Mouse (Mus musculus) MEL (cell line): Measurements from ENCODE around the gene Prep. TPM values are rescaled to one million over a fixed set of nuclear protein-coding genes. Genes with fewer than 3 reads are reported as not detected.

Experiments
- DNase-seq: peaks from one replicate; pipeline ENCODE4 v3.0.0; 2011; ENCODE audit warnings: low read depth, low spot score
- H3K27ac ChIP-seq: 2 replicates; pipeline ENCODE4 v1.5.1; 2012; ENCODE audit warnings: low read depth, mild to moderate bottlenecking, control low read depth, low read length, moderate library complexity; ENCODE audit not compliant: control insufficient read depth
- H3K27me3 ChIP-seq, 2 experiments: fragments of 150-350 bp in 1 of 2; sonication (generic) in 1 of 2; 2 replicates each; pipeline ENCODE4 v1.6.1; 2012; ENCODE audit warnings: low read length in 2 of 2, mild to moderate bottlenecking in 2 of 2, improper control_type of control experiment in 1 of 2, moderate library complexity in 1 of 2; ENCODE audit not compliant: insufficient read depth in 2 of 2, control insufficient read depth in 1 of 2
- H3K36me3 ChIP-seq, 2 experiments: 2 replicates each; pipeline ENCODE4 v1.6.1; 2012 to 2014; ENCODE audit warnings: low read length in 2 of 2, improper control_type of control experiment in 1 of 2, inconsistent platforms in 1 of 2, mild to moderate bottlenecking in 1 of 2; ENCODE audit not compliant: insufficient read depth in 2 of 2, control insufficient read depth in 1 of 2
- H3K4me1 ChIP-seq, 2 experiments: fragments of 150-350 bp in 1 of 2; sonication (generic) in 1 of 2; 2 replicates each; pipeline ENCODE4 v1.6.1; 2012; ENCODE audit warnings: low read length in 2 of 2, improper control_type of control experiment in 1 of 2, mild to moderate bottlenecking in 1 of 2; ENCODE audit not compliant: insufficient read depth in 2 of 2, control insufficient read depth in 1 of 2
- H3K4me3 ChIP-seq, 2 experiments: fragments of 150-350 bp in 1 of 2; sonication (generic) in 1 of 2; 2 replicates each; pipeline ENCODE4 v1.5.1; 2012; ENCODE audit warnings: low read depth in 2 of 2, low read length in 2 of 2, mild to moderate bottlenecking in 2 of 2, moderate library complexity in 2 of 2, control low read depth in 1 of 2, improper control_type of control experiment in 1 of 2; ENCODE audit not compliant: control insufficient read depth in 1 of 2, insufficient read depth in 1 of 2
- H3K79me2 ChIP-seq: 2 replicates; pipeline ENCODE4 v1.6.1; 2012; ENCODE audit warnings: mild to moderate bottlenecking, low read length, moderate library complexity; ENCODE audit not compliant: control insufficient read depth, poor library complexity, insufficient read depth
- H3K9ac ChIP-seq: 2 replicates; pipeline ENCODE4 v1.6.1; 2012; ENCODE audit warnings: low read depth, mild to moderate bottlenecking, control low read depth, low read length, moderate library complexity; ENCODE audit not compliant: control insufficient read depth, poor library complexity, severe bottlenecking
- H3K9me3 ChIP-seq: fragments of 150-350 bp; sonication (generic); replicated peaks from 2 replicates; pipeline ENCODE4 v1.6.1; 2012; ENCODE audit warnings: mild to moderate bottlenecking, low read length, improper control_type of control experiment, moderate library complexity; ENCODE audit not compliant: insufficient read depth
- BHLHE40 ChIP-seq: IDR thresholded peaks from 2 replicates; pipeline ENCODE4 v1.6.1; 2012; ENCODE audit warnings: low read depth, mild to moderate bottlenecking, inconsistent platforms, low read length, improper control_type of control experiment, borderline replicate concordance
- CHD1 ChIP-seq: IDR thresholded peaks from 2 replicates; pipeline ENCODE4 v1.6.1; 2012; ENCODE audit warnings: low read depth, mild to moderate bottlenecking, inconsistent platforms, low read length, improper control_type of control experiment
- CHD2 ChIP-seq: IDR thresholded peaks from 2 replicates; pipeline ENCODE4 v1.6.1; 2011; ENCODE audit warnings: low read length, improper control_type of control experiment
- EP300 ChIP-seq, 2 experiments: IDR thresholded peaks; 2 replicates each; pipeline ENCODE4 v1.6.1; 2011; ENCODE audit warnings: improper control_type of control experiment in 2 of 2, low read length in 2 of 2, low read depth in 1 of 2, mild to moderate bottlenecking in 1 of 2
- HCFC1 ChIP-seq: IDR thresholded peaks from 2 replicates; pipeline ENCODE4 v1.6.1; 2012; ENCODE audit warnings: low read depth, mild to moderate bottlenecking, inconsistent platforms, low read length, improper control_type of control experiment, moderate library complexity
- JUND ChIP-seq: IDR thresholded peaks from 2 replicates; pipeline ENCODE4 v1.6.1; 2011; ENCODE audit warnings: low read depth, mild to moderate bottlenecking, improper control_type of control experiment, low read length
- MEF2A ChIP-seq: IDR thresholded peaks from 2 replicates; pipeline ENCODE4 v1.6.1; 2014; ENCODE audit warnings: low read depth, mild to moderate bottlenecking, inconsistent platforms, low read length, improper control_type of control experiment; ENCODE audit not compliant: poor library complexity, insufficient replicate concordance, severe bottlenecking; ENCODE audit errors: extremely low read depth
- MYC ChIP-seq: IDR thresholded peaks from 2 replicates; pipeline ENCODE4 v1.6.1; 2011; ENCODE audit warnings: low read depth, mild to moderate bottlenecking, low read length, improper control_type of control experiment, moderate library complexity
- NELFE ChIP-seq: IDR thresholded peaks from 2 replicates; pipeline ENCODE4 v1.6.1; 2011; ENCODE audit warnings: low read depth, low read length, improper control_type of control experiment
- NRF1 ChIP-seq: IDR thresholded peaks from 2 replicates; pipeline ENCODE4 v1.6.1; 2014; ENCODE audit warnings: low read depth, mild to moderate bottlenecking, inconsistent platforms, low read length, improper control_type of control experiment, moderate library complexity; ENCODE audit not compliant: poor library complexity, insufficient read depth, severe bottlenecking
- RCOR1 ChIP-seq: IDR thresholded peaks from 2 replicates; pipeline ENCODE4 v1.6.1; 2012; ENCODE audit warnings: low read depth, mild to moderate bottlenecking, inconsistent platforms, low read length, improper control_type of control experiment
- SMC3 ChIP-seq: IDR thresholded peaks from 2 replicates; pipeline ENCODE4 v1.6.1; 2011; ENCODE audit warnings: low read depth, low read length, improper control_type of control experiment
- TAL1 ChIP-seq: IDR thresholded peaks from 2 replicates; pipeline ENCODE4 v1.6.1; 2012; ENCODE audit warnings: mild to moderate bottlenecking, inconsistent platforms, low read length, moderate library complexity, mixed read lengths
- TBP ChIP-seq: IDR thresholded peaks from 2 replicates; pipeline ENCODE4 v1.8.0; 2011; ENCODE audit warnings: low read depth, low read length, improper control_type of control experiment
- TCF12 ChIP-seq: IDR thresholded peaks from 2 replicates; pipeline ENCODE4 v1.6.1; 2014; ENCODE audit warnings: low read depth, mild to moderate bottlenecking, inconsistent platforms, low read length, improper control_type of control experiment, moderate library complexity
- USF2 ChIP-seq, 2 experiments: IDR thresholded peaks; 2 replicates each; pipeline ENCODE4 v1.6.1; 2011 to 2012; ENCODE audit warnings: improper control_type of control experiment in 2 of 2, low read length in 2 of 2, borderline replicate concordance in 1 of 2, inconsistent platforms in 1 of 2, low read depth in 1 of 2, mild to moderate bottlenecking in 1 of 2; ENCODE audit not compliant: insufficient read depth in 1 of 2
- ZC3H11A ChIP-seq: IDR thresholded peaks from 2 replicates; pipeline ENCODE4 v1.6.1; 2012; ENCODE audit warnings: low read depth, mild to moderate bottlenecking, inconsistent platforms, low read length, improper control_type of control experiment
- polyA plus RNA-seq, 2 experiments: library from polyadenylated mRNA; stranded (reverse) in 1 of 2; unstranded in 1 of 2; fragments of >175 nt in 1 of 2; fragments of >200 nt in 1 of 2; gene quantifications; 2 replicates each; pipeline versions ENCODE4 v1.2.1 to v1.2.4; 2012; ENCODE audit warnings: low replicate concordance in 2 of 2, low read depth in 1 of 2; ENCODE audit not compliant: insufficient read length in 2 of 2, insufficient read depth in 1 of 2, missing spikeins in 1 of 2
- total RNA-seq: library from RNA; depleted of rRNA; stranded (reverse); fragments of 300-350 nt; gene quantifications from 2 replicates; pipeline ENCODE4 v1.2.3, GENCODE M21; 2012

Prep gene
- total and polyA plus RNA-seq, 3 experiments, result 12.0 to 24.4 TPM; not detected in 1

DNA sequence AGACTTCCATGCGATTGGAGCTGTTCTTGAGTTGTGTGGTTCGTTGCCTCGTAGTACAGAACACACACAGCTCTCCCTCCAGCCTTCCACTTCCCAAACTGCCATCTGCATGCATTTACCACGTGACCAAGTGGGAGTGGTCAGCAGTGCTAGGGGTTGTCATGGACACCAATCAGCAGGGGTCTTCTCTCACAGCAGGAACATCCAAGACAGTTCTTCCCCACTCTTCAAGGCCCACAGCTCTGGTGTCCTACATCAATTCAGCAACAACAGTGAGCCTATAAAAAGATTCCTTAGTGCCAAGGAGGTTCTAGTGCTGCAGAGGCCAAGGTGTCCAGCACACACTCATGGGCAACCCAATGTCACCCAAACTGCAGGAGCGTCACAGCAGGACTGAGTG is 84.1 kb downstream of the Prep start:
- Histone ChIP-seq H3K27me3 (no peaks in the 10 kb centered on the region), H3K4me3 (no peak overlapping the region), H3K9ac (no peak overlapping the region), H3K9me3 (no peaks in the 10 kb centered on the region), H3K79me2 (no peaks in the 10 kb centered on the region), H3K27ac (no peak overlapping the region), H3K36me3 (peaks cover 2 to 8% of the 10 kb centered on the region in 2 experiments), H3K4me1 (no peaks in the 10 kb centered on the region)
- TF ChIP-seq CHD2 (no peak), NRF1 (no peak), CHD1 (no peak), BHLHE40 (no peak), JUND (no peak), RCOR1 (no peak), MYC (no peak), USF2 (IDR thresholded peaks at IDR 0.05; ENCODE audit: borderline replicate concordance in 1 of 2, insufficient read depth in 1 of 2, low read depth in 1 of 2, low read length in 2 of 2) (no peak), MEF2A (no peak), TBP (no peak), TAL1 (no peak), SMC3 (no peak), NELFE (no peak), EP300 (IDR thresholded peaks at IDR 0.05; ENCODE audit: low read depth in 1 of 2, low read length in 2 of 2) (no peak), HCFC1 (no peak)
- DNase-seq, result no peak

DNA sequence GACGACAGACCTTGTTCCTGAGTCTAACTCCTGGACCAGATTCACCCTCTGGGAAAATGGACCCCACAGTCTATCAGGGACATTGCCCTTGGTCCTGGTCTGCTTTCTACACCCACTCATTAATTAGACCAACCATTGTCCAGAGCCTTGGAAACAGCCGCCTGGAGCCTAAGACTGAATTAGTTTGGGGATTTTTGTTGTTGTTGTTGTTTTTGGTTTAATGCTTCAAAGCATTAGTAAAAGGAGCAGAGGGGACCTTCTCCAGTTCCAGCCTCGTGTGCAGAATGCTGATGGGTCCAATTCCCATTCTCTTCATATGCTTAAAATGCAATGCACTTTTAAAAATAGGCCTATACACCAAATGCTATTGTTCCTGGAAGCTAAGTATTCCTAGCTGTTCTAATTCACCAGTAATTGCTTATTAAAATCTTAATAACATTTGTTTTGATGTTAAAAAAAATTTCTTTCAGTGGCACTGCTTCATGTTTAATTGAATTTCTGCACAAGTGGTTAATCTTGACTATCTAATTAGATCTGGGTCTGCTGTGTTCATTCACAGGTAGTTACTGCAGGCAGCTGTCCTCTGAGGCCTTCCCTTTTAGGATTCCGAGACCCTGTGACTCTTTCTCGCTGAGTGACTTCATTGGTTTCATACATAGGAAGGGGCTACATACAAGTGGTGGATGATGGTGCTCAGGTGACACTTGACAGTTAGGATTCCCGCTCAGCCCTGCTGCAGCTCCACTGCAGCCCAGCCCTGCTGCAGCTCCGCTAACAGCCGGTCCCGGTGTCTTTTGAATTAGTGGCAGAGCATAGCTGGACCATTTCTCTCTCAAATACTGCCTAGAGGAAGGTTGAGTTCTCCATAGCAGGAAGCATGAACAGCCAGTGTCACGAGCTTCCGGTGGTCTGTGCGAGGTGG is 85.0 kb downstream of the Prep start:
- H3K9ac ChIP-seq, result no peak overlapping the region
- peaks cover 2 to 8% of the 10 kb centered on the region in 2 experiments; a peak in 3 of 4 replicates for H3K36me3 ChIP-seq
- H3K9me3 ChIP-seq, result no peaks in the 10 kb centered on the region
- no peak overlapping the region for H3K27ac ChIP-seq
- no peak overlapping the region for H3K4me3 ChIP-seq
- DNase-seq, result no peak
- TF ChIP-seq TCF12 (no peak), RCOR1 (no peak), NRF1 (no peak), USF2 (IDR thresholded peaks at IDR 0.05; ENCODE audit: borderline replicate concordance in 1 of 2, insufficient read depth in 1 of 2, low read depth in 1 of 2, low read length in 2 of 2) (no peak), CHD2 (no peak), NELFE (no peak), ZC3H11A (no peak), CHD1 (no peak)
- H3K27me3 ChIP-seq, result no peaks in the 10 kb centered on the region
- no peaks in the 10 kb centered on the region for H3K4me1 ChIP-seq
- no peaks in the 10 kb centered on the region for H3K79me2 ChIP-seq
